Mouse (Mus musculus) lung, postnatal 0 days (tissue): ENCODE results near the gene Olfr1411.

ENCODE experiments used
- CTCF ChIP-seq: IDR thresholded peaks from 2 replicates; pipeline ENCODE4 v1.5.1; 2016; ENCODE audit warnings: antibody characterized with exemption, mild to moderate bottlenecking
- EP300 ChIP-seq: IDR thresholded peaks from 2 replicates; pipeline ENCODE4 v1.6.1; 2016; ENCODE audit warnings: antibody characterized with exemption, mild to moderate bottlenecking, control low read depth

DNA sequence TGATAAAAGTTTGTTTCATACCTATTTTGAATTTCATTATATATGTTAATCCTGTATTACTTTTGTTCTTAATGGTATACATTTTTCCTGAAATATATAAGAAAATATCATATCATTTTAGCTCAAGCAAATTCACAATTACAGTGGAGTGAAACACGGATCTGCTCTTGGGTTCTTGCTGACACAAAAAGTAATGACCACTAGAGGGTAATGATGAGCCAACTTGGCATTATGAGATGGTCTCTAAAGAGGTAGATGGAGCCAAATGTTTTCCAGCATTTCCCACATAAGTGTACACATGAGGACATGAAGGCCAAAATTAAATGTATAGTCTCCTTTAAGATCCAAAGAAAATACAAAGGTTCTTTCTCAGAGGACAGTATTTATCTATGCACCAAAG, 20.3 kb downstream of the Olfr1411 start:
- TF ChIP-seq CTCF (peak; percentile 69), EP300 (no peak)
